ENCODE assay signal across 20 mouse cellular contexts in genomic region chr2:92202319-92203040, GRCm38 (mm10).
A peak's percentile ranks its signal among the peaks of the same experiment; 100 is the strongest.
DNase-seq lines count a peak whose midpoint lies in the region; ATAC-seq and TF ChIP-seq lines count a peak whose summit lies in the region.
"Had no signal": no experiment of that assay in that cellular context is flagged by ENCODE, and none has a peak within 500 bp of the region (broad histone marks: within the 10 kb centered on the region; RNA-seq: fewer than 3 reads in every experiment).

No protein-coding gene starts in this region.

- no peak overlapping the region for H3K9ac ChIP-seq in lung, embryonic 16.5 days (ENCODE audit: low read length)
- no peak overlapping the region for H3K9ac ChIP-seq in midbrain, embryonic 15.5 days
- H3K9ac ChIP-seq: forebrain, embryonic 13.5 days; liver, embryonic 15.5 days; stomach, embryonic 15.5 days had no signal

- DNase-seq in lung, adult 2 months: no peak
- peak; percentile 79 for DNase-seq in ES-CJ7 (ENCODE audit: low read depth, low spot score)
- no peak for DNase-seq in frontal cortex, adult 2 months (ENCODE audit: extremely low spot score in 1 of 2, low spot score in 1 of 2)
- DNase-seq in heart, postnatal 10 days: no peak
- DNase-seq: adrenal gland, postnatal 36 days; cerebellum, adult 9-11 months; gastrocnemius, adult 2 months; heart, adult 18-20 months; kidney, adult 9 months; kidney, postnatal 4 days; lung, postnatal 14 days had no signal

- ATAC-seq in lung, embryonic 16.5 days (ENCODE audit: low read depth): no peak
- ATAC-seq in granulocyte monocyte progenitor cell, adult 5-6 weeks (replicated peaks; ENCODE audit: poor library complexity, severe bottlenecking): 0 out of 2 replicates have a peak, but pooled peaks have one; percentile 15
- ATAC-seq in neutrophil, adult 5-6 weeks (ENCODE audit: extremely low read depth, insufficient number of reproducible peaks, low FRiP score, poor library complexity, severe bottlenecking): 0 out of 2 replicates have a peak, but pooled peaks have one; percentile 45
- no peak for ATAC-seq in midbrain, embryonic 15.5 days (replicated peaks)
- ATAC-seq: forebrain, embryonic 13.5 days had no signal

- WGBS in lung, embryonic 16.5 days: 39% methylated on average over 4 of the region's 4 CpGs
- WGBS in lung, adult 2 months: 22% methylated on average over 4 of the region's 4 CpGs
- 67% methylated on average over 4 of the region's 4 CpGs for WGBS in midbrain, embryonic 15.5 days

- intact Hi-C loops in heart, postnatal 10 days (cut with DNase I): no loop called here

- H3K4me3 ChIP-seq in lung, embryonic 16.5 days (ENCODE audit: low read length): no peak overlapping the region
- no peak overlapping the region for H3K4me3 ChIP-seq in lung, adult 2 months (replicated peaks; ENCODE audit: extremely low read depth, low read depth, low read length)
- no peak overlapping the region for H3K4me3 ChIP-seq in midbrain, embryonic 15.5 days
- H3K4me3 ChIP-seq: forebrain, embryonic 13.5 days; gastrocnemius, adult 2 months; hindbrain, embryonic 10.5 days; liver, embryonic 15.5 days; midbrain, embryonic 10.5 days; stomach, embryonic 15.5 days had no signal

- no peaks in the 10 kb centered on the region for H3K27me3 ChIP-seq in lung, embryonic 16.5 days (ENCODE audit: control insufficient read depth, insufficient read depth, low read depth, low read length)
- H3K27me3 ChIP-seq in midbrain, embryonic 15.5 days (replicated peaks): no peaks in the 10 kb centered on the region
- H3K27me3 ChIP-seq: forebrain, embryonic 13.5 days; liver, embryonic 15.5 days; stomach, embryonic 15.5 days had no signal

- H3K9me3 ChIP-seq in lung, embryonic 16.5 days (ENCODE audit: control insufficient read depth, low read length): no peaks in the 10 kb centered on the region
- no peaks in the 10 kb centered on the region for H3K9me3 ChIP-seq in midbrain, embryonic 15.5 days
- H3K9me3 ChIP-seq: forebrain, embryonic 13.5 days; hindbrain, embryonic 10.5 days; liver, embryonic 15.5 days; midbrain, embryonic 10.5 days; stomach, embryonic 15.5 days had no signal

- no peak overlapping the region for H3K4me2 ChIP-seq in lung, embryonic 16.5 days (ENCODE audit: low read depth, low read length)
- H3K4me2 ChIP-seq in midbrain, embryonic 15.5 days: no peak overlapping the region
- H3K4me2 ChIP-seq: forebrain, embryonic 13.5 days; liver, embryonic 15.5 days; stomach, embryonic 15.5 days had no signal

- H3K36me3 ChIP-seq in lung, embryonic 16.5 days (ENCODE audit: control insufficient read depth, insufficient read depth, low read length): no peaks in the 10 kb centered on the region
- no peaks in the 10 kb centered on the region for H3K36me3 ChIP-seq in midbrain, embryonic 15.5 days (replicated peaks)
- H3K36me3 ChIP-seq: hindbrain, embryonic 10.5 days; liver, embryonic 15.5 days; midbrain, embryonic 10.5 days; stomach, embryonic 15.5 days had no signal

- peaks cover 27% of the 10 kb centered on the region for H3K4me1 ChIP-seq in lung, embryonic 16.5 days (replicated peaks; ENCODE audit: control insufficient read depth, insufficient read depth, low read length)
- H3K4me1 ChIP-seq in lung, adult 2 months (ENCODE audit: control insufficient read depth, insufficient read depth, low read length): peaks cover 21% of the 10 kb centered on the region
- H3K4me1 ChIP-seq in midbrain, embryonic 15.5 days: peaks cover 13% of the 10 kb centered on the region

- no peak for TF ChIP-seq CTCF in lung, adult 2 months (IDR thresholded peaks at IDR 0.05; ENCODE audit: insufficient read depth, low read length)

- peak overlapping the region; percentile 17; the same call in 1 of the 2 replicates for H3K27ac ChIP-seq in lung, embryonic 16.5 days (ENCODE audit: low read length)
- H3K27ac ChIP-seq in midbrain, embryonic 15.5 days: no peak overlapping the region
- H3K27ac ChIP-seq: forebrain, embryonic 13.5 days; gastrocnemius, adult 2 months; hindbrain, embryonic 10.5 days; liver, embryonic 15.5 days; midbrain, embryonic 10.5 days; stomach, embryonic 15.5 days had no signal

- TF ChIP-seq POLR2A in lung, adult 2 months (IDR thresholded peaks at IDR 0.05; ENCODE audit: borderline replicate concordance, extremely low read depth, low read depth, low read length): no peak

Comparison
In these comparisons a context has a peak if more than half of its experiments do, and no peak if none do; other contexts are left out.
1. ATAC-seq: peak in granulocyte monocyte progenitor cell, adult 5-6 weeks (single experiment) and neutrophil, adult 5-6 weeks (single experiment); none in lung, embryonic 16.5 days (single experiment) and midbrain, embryonic 15.5 days (single experiment).